Mouse (Mus musculus) bone marrow, adult 2 months (tissue): ENCODE measurements at regions not wholly inside any gene's neighbourhood (a gene's known extent, or its start where the extent isn't known, plus 50 kb on each side); places are given as distances from the start of the nearest gene placed in this dataset.

ENCODE experiments used
- CTCF ChIP-seq: fragments of 200-500 bp; IDR thresholded peaks from 2 replicates; pipeline ENCODE4 v1.5.1; 2011; ENCODE audit warnings: low read length, control low read depth; ENCODE audit not compliant: control insufficient read depth, insufficient read depth
- POLR2A ChIP-seq: fragments of 200-500 bp; IDR thresholded peaks from 2 replicates; pipeline ENCODE4 v1.6.1; 2011; ENCODE audit warnings: low read depth, mild to moderate bottlenecking, control low read depth, low read length, borderline replicate concordance; ENCODE audit not compliant: control insufficient read depth

DNA sequence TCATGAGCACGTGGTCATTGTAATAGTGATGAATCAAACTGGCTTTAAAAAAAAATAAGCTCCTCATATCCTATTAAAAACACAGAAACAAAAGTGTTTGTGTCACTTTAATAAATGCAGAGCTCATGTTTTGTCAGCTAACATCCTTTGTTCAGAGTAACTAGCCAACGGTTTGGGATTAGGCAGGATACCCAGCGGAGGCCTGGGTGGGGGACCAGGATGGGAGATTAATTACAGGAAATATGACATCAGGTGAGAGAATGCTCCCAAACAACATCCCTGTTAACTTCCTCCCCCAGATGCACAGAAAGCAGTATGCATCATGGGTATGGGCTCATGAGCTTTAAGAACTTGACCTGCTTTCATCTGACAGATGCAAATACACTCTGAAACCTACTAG lies 109.1 kb downstream of the H2al2a start:
- TF ChIP-seq POLR2A (no peak), CTCF (no peak)
